Mouse (Mus musculus): ENCODE data around the gene Gm8094.
"Not testable (repeated sequence)": the region's sequence is repeated elsewhere in the genome, so short reads cannot be mapped to it uniquely, and the experiment has no call there.

Gm8094 gene

GRCm38 (mm10) chr14:43076543-43076942 is at the start of gene Gm8094:
Gm8094 (minus strand) TSS chr14:43076643.
- DNase-seq: not testable (repeated sequence)

- not testable (repeated sequence) for DNase-seq
Observed at GRCm38 (mm10) chr14:43119673-43120072, 43.2 kb upstream of the Gm8094 start.

- not testable (repeated sequence) for DNase-seq
Observed at GRCm38 (mm10) chr14:43100301-43100700, 23.9 kb upstream of the Gm8094 start, which contains the start of gene Gm8104. Gm8104 (plus strand) TSS chr14:43100601.

GRCm38 (mm10) chr14:43089103-43089919 is 12.9 kb upstream of the Gm8094 start:
- DNase-seq: not testable (repeated sequence)

GRCm38 (mm10) chr14:43084936-43085730 is 8.7 kb upstream of the Gm8094 start:
- DNase-seq: not testable (repeated sequence)

GRCm38 (mm10) chr14:43060179-43060578 is 16.3 kb downstream of the Gm8094 start:
- not testable (repeated sequence) for DNase-seq

- not testable (repeated sequence) for DNase-seq
Observed at GRCm38 (mm10) chr14:43058063-43058462, 18.4 kb downstream of the Gm8094 start.

Data from lung, postnatal 10 days (tissue).